Mouse (Mus musculus): ENCODE measurements around the gene Pcdh15.

DNA sequence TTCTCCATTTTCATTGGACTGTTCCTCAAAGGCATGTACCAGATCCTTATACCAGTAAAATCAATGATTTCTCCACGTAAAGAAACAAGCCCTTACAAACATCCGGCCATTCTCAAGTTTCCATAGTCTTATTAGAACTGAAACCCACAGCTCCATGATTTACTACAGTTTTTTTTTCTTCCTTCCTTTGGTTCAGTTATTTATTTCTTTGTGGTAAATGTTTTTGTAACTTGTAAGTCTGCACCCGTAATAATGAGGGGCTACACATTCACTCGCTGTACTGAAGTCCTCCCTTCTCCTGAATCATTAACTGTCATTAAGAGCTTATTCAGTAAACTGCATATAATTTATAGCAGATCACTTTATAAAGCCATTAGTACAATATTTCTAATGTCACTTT lies 1526.6 kb downstream of the Pcdh15 start:
- TF ChIP-seq CTCF (IDR thresholded peaks at IDR 0.05; ENCODE audit: low read depth) (no peak), EP300 (IDR thresholded peaks at IDR 0.05; ENCODE audit: low read depth) (no peak)
